Mouse (Mus musculus) stomach, embryonic 14.5 days (tissue): ENCODE measurements around the gene Tex2. TPM values are rescaled to one million over a fixed set of nuclear protein-coding genes. Genes with fewer than 3 reads are reported as not detected.
"Not testable (repeated sequence)": the region's sequence is repeated elsewhere in the genome, so short reads cannot be mapped to it uniquely, and the experiment has no call there.

Source experiments
- ATAC-seq: fragments of 200-750 bp; cut with Nextera tagmentation; 2 replicates; pipeline ENCODE4 v1.8.0; 2017; ENCODE audit warnings: low read depth, moderate TSS enrichment; ENCODE audit not compliant: insufficient number of reproducible peaks, insufficient read depth, low FRiP score
- H3K27ac ChIP-seq: fragments of 300-500 bp; sonication (generic); 2 replicates; pipeline ENCODE4 v1.5.1; 2014; ENCODE audit warnings: mild to moderate bottlenecking, low read length, moderate library complexity, mixed read lengths
- H3K27me3 ChIP-seq: fragments of 300-500 bp; sonication (generic); 2 replicates; pipeline ENCODE4 v1.6.1; 2014; ENCODE audit warnings: low read length, control low read depth, mixed read lengths; ENCODE audit not compliant: control insufficient read depth, insufficient read depth
- H3K36me3 ChIP-seq: fragments of 300-500 bp; sonication (generic); 2 replicates; pipeline ENCODE4 v1.6.1; 2014; ENCODE audit warnings: mild to moderate bottlenecking, control low read depth, low read length, moderate library complexity, mixed read lengths; ENCODE audit not compliant: control insufficient read depth, insufficient read depth
- H3K4me1 ChIP-seq: fragments of 300-500 bp; sonication (generic); 2 replicates; pipeline ENCODE4 v1.6.1; 2014; ENCODE audit warnings: low read length, control low read depth, mixed read lengths; ENCODE audit not compliant: control insufficient read depth, insufficient read depth
- H3K4me2 ChIP-seq: fragments of 300-500 bp; sonication (generic); replicated peaks from 2 replicates; pipeline ENCODE4 v1.6.1; 2014; ENCODE audit warnings: low read depth, low read length, control low read depth
- H3K4me3 ChIP-seq: fragments of 300-500 bp; sonication (generic); 2 replicates; pipeline ENCODE4 v1.5.1; 2014; ENCODE audit warnings: low read depth, low read length, control low read depth
- H3K9ac ChIP-seq: fragments of 300-500 bp; sonication (generic); replicated peaks from 2 replicates; pipeline ENCODE4 v1.6.1; 2014; ENCODE audit warnings: low read depth, mild to moderate bottlenecking, control low read depth, low read length, moderate library complexity, mixed read lengths
- H3K9me3 ChIP-seq: fragments of 300-500 bp; sonication (generic); 2 replicates; pipeline ENCODE4 v1.6.1; 2016; ENCODE audit warnings: low read depth, low read length, control low read depth; ENCODE audit not compliant: control insufficient read depth
- WGBS: fragments of 180-500 bp; shearing (Covaris S2); extraction: QIAGEN DNeasy Blood & Tissue Kit; methylation state at CpG from one replicate; pipeline ENCODE4 v1.1.7; 2014; 5-methylcytosine and 5-hydroxymethylcytosine counted together
- polyA plus RNA-seq: library from polyadenylated mRNA; unstranded; fragments of >200 nt; fragmentation: Nextera tagmentation; extraction: Ambion mirVana; gene quantifications from 2 replicates; pipeline ENCODE4 v1.2.1, GENCODE M21; 2014

Gene Tex2
- polyA plus RNA-seq, 1 experiment from 2014 or later: 9.8 TPM

DNA sequence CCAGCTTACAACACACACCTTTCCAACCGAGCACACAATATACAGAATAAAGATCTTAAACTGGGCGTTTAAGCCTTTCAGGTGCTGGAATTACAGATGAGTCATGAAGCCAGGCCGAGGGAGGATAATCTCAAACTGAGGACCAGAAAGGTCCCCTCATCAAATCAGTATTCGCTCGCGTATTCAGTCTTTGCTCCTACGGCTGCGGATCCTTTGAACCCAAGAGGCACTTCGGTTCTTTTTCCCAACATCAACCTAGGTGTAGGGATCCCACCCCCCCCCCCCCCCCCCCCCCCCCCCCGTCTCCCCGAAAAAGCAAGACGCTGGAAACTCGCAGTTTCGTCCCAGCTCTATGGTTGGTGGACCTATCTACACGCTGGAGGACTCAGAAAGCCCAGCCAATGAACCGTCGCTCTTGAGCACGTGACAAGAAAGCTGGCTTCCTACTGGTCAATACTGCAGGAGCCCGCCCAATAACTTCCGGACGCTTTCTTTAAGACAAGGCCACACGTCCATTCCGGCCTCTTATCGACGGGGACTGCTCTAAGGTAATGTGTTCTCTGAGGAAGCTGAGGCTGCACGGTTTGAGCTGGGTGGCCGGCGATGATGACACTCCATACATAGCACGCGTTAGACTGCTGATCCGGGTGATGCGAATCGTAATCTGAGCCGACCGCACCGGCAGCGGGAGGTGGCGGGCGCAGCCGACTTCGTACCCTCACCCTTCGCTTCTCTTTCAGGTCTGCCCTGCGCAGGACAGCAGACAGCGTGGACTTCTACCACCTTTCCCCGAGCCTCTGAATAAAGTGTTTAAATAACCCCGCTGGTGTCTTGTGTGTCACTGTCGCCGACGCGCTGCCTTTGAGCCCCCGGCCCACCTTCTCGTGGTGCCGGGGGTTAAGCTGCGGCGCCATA is 112.6 kb downstream of the Tex2 start:
- Histone ChIP-seq H3K36me3 (no peaks in the 10 kb centered on the region), H3K4me3 (peak overlapping the region; percentile 97), H3K9ac (peak overlapping the region; percentile 100), H3K27ac (peak overlapping the region; percentile 99), H3K27me3 (no peaks in the 10 kb centered on the region), H3K9me3 (no peaks in the 10 kb centered on the region), H3K4me2 (peak overlapping the region; percentile 72), H3K4me1 (peaks cover 4% of the 10 kb centered on the region; the same call in 1 of the 2 replicates)
- peak; percentile 98 for ATAC-seq
- 0% methylated on average over 53 of the region's 55 CpGs for WGBS

- H3K27ac ChIP-seq: no peak overlapping the region
- H3K9me3 ChIP-seq: no peaks in the 10 kb centered on the region
- no peaks in the 10 kb centered on the region for H3K27me3 ChIP-seq
- H3K4me2 ChIP-seq: no peak overlapping the region
- H3K9ac ChIP-seq: no peak overlapping the region
- no peak overlapping the region for H3K4me3 ChIP-seq
- ATAC-seq: no peak
- 28% methylated on average over 4 of the region's 4 CpGs for WGBS
- H3K36me3 ChIP-seq: no peaks in the 10 kb centered on the region
- peaks cover 4% of the 10 kb centered on the region; the same call in 1 of the 2 replicates for H3K4me1 ChIP-seq
Measured at GRCm38 (mm10) chr11:106498739-106499379, 114.4 kb downstream of the Tex2 start.

DNA sequence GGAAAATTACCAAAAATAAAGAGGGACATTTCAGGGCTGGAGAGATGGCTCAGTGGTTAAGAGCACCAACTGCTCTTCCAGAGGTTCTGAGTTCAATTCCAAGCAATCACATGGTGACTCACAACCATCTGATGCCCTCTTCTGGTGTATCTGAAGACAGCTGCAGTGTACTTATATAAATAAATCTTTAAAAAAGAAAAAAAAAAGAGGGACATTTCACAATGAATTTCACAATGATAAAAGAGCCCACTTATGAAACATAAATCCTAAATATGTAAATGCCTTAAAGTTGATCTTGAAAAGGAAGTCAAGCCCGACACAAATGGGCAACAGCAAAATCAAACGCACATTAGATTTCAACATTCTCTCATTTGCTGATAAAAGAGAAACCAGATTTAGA is 115.3 kb downstream of the Tex2 start:
- Histone ChIP-seq H3K4me2 (no peak overlapping the region), H3K27me3 (no peaks in the 10 kb centered on the region), H3K36me3 (no peaks in the 10 kb centered on the region), H3K9me3 (no peaks in the 10 kb centered on the region), H3K4me1 (peaks cover 4% of the 10 kb centered on the region; the same call in 1 of the 2 replicates), H3K9ac (no peak overlapping the region), H3K4me3 (no peak overlapping the region), H3K27ac (no peak overlapping the region)
- 82% methylated on average over 2 of the region's 2 CpGs for WGBS
- no peak for ATAC-seq

DNA sequence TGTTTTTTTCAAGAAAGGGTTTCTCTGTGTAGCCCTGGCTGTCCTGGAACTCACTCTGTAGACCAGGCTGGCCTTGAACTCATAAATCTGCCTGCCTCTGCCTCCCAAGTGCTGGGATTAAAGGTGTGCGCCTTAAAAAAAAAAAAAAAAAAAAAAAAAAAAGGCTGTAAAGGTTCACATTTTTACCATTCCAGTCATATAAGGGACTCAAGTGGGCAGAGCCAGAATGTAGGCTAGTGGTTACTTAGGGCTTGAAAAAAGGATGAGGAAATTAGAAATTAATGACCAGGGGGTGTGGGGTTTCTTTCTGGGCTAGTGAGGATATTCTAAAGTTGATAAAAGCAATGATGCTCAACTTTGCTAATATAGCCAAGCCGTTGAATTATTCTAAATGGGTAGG is 116.2 kb downstream of the Tex2 start:
- H3K9ac ChIP-seq, H3K36me3 ChIP-seq, H3K27me3 ChIP-seq, H3K9me3 ChIP-seq, H3K4me1 ChIP-seq, H3K27ac ChIP-seq, ATAC-seq, H3K4me2 ChIP-seq, H3K4me3 ChIP-seq: not testable (repeated sequence)
- 90% methylated on average over 2 of the region's 2 CpGs for WGBS

DNA sequence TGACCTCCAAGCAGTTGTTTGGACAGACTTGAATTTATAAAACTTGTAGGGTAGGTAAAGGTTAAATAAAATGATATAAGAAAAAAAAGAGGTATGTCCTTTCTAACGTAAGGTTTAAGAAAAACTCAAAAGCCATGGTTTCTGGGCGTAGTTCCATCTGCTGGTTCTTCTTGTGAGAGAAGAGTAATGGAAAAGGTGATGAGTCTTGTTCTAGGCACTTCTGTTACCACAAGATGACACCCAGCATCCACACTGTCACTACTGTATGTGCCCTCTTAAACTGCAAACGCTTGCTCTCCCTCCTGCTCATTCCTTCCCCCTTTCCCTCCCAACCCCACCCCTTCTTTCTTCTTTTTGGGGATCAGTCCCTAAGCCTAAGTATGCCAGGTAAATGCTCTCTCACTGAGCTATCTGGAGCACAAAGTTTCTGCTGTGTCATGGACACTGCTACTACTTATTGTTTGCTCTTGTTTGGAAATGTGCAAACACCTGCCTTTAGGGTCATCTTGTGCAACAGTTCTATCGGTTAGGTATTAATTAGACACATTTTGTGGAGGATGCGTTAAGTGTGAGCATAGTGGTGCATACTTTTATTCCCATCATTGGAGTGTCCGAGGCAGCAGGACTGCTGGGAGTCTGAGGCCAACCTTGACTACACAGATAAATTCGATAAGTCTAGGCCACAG is 120.1 kb downstream of the Tex2 start:
- ATAC-seq: no peak
- WGBS: 73% methylated on average over 7 of the region's 7 CpGs
- H3K9me3 ChIP-seq: no peaks in the 10 kb centered on the region
- H3K4me1 ChIP-seq: peaks cover 6% of the 10 kb centered on the region; the same call in 1 of the 2 replicates
- H3K4me3 ChIP-seq: no peak overlapping the region
- no peak overlapping the region for H3K27ac ChIP-seq
- no peaks in the 10 kb centered on the region for H3K36me3 ChIP-seq
- no peaks in the 10 kb centered on the region for H3K27me3 ChIP-seq
- no peak overlapping the region for H3K4me2 ChIP-seq
- no peak overlapping the region for H3K9ac ChIP-seq

DNA sequence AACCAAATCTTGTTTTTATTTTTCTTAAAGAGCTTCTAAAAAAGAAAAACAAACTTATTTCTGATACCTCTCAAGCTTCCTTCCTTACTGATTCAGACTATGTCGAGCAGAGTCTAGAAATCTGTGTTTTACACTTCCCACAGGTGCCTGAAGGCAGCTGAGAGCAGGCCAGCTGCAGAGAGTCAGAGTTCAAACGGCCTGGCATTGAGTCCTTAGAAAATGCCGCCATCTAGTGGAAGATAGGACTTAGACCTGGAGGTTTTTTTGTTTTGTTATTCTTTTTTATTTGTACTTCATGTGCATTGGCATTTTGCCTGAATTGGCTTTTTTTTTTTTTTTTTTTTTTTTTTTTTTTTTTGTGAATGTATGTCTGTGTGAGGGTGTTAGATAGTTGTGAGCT is 121.8 kb downstream of the Tex2 start:
- 0% methylated on average over 3 of the region's 3 CpGs for WGBS

GRCm38 (mm10) chr11:106490600-106490999 is 122.6 kb downstream of the Tex2 start:
- not testable (repeated sequence) for H3K4me1 ChIP-seq, H3K4me3 ChIP-seq, ATAC-seq, H3K4me2 ChIP-seq, H3K9ac ChIP-seq, H3K9me3 ChIP-seq, H3K27ac ChIP-seq, H3K36me3 ChIP-seq, H3K27me3 ChIP-seq
- 85% methylated on average over 6 of the region's 6 CpGs for WGBS

More for the DNA sequence above, 121.8 kb downstream of the Tex2 start:
- Histone ChIP-seq H3K36me3 (no peaks in the 10 kb centered on the region), H3K27me3 (no peaks in the 10 kb centered on the region), H3K27ac (no peak overlapping the region), H3K4me2 (no peak overlapping the region), H3K4me3 (no peak overlapping the region), H3K4me1 (peaks cover 6% of the 10 kb centered on the region; the same call in 1 of the 2 replicates), H3K9me3 (no peaks in the 10 kb centered on the region), H3K9ac (no peak overlapping the region)
- ATAC-seq: no peak

GRCm38 (mm10) chr11:106490057-106490456 is 123.2 kb downstream of the Tex2 start:
- H3K9ac ChIP-seq: no peak overlapping the region
- H3K4me1 ChIP-seq: peaks cover 6% of the 10 kb centered on the region; the same call in 1 of the 2 replicates
- H3K9me3 ChIP-seq: no peaks in the 10 kb centered on the region
- ATAC-seq: no peak
- no peak overlapping the region for H3K27ac ChIP-seq
- H3K4me2 ChIP-seq: no peak overlapping the region
- H3K36me3 ChIP-seq: no peaks in the 10 kb centered on the region
- H3K4me3 ChIP-seq: no peak overlapping the region
- H3K27me3 ChIP-seq: no peaks in the 10 kb centered on the region
- WGBS: 23% methylated on average over 10 of the region's 10 CpGs
